Mouse (Mus musculus): ENCODE measurements at regions not wholly inside any gene's neighbourhood (a gene's known extent, or its start where the extent isn't known, plus 50 kb on each side); places are given as distances from the start of the nearest gene placed in this dataset.

- TF ChIP-seq CTCF (conservative IDR thresholded peaks at IDR 0.05; ENCODE audit: insufficient read depth, insufficient read length, low read depth, low read length) (no peak), POLR2A (IDR thresholded peaks at IDR 0.05; ENCODE audit: low read depth, low read length) (no peak)
- Histone ChIP-seq H3K4me1 (ENCODE audit: control insufficient read depth, insufficient read depth, low read length) (no peaks in the 10 kb centered on the region), H3K27ac (ENCODE audit: insufficient read depth, low read depth, low read length) (no peak overlapping the region), H3K27me3 (replicated peaks; ENCODE audit: control insufficient read depth, insufficient read depth, low read length) (no peaks in the 10 kb centered on the region), H3K36me3 (ENCODE audit: control insufficient read depth, insufficient read depth, low read length) (no peaks in the 10 kb centered on the region), H3K4me3 (ENCODE audit: insufficient read depth, low read depth, low read length) (no peak overlapping the region)
- WGBS, result 80% methylated on average over 3 of the region's 3 CpGs
- no peak for DNase-seq
Measured at GRCm38 (mm10) chr11:44216346-44216745, 183.5 kb upstream of the Il12b start.

GRCm38 (mm10) chr11:44219971-44220370 lies 179.9 kb upstream of the Il12b start:
- Histone ChIP-seq H3K4me1 (ENCODE audit: control insufficient read depth, insufficient read depth, low read length) (no peaks in the 10 kb centered on the region), H3K4me3 (ENCODE audit: insufficient read depth, low read depth, low read length) (no peak overlapping the region), H3K27ac (ENCODE audit: insufficient read depth, low read depth, low read length) (no peak overlapping the region), H3K36me3 (ENCODE audit: control insufficient read depth, insufficient read depth, low read length) (no peaks in the 10 kb centered on the region), H3K27me3 (replicated peaks; ENCODE audit: control insufficient read depth, insufficient read depth, low read length) (no peaks in the 10 kb centered on the region)
- TF ChIP-seq CTCF (conservative IDR thresholded peaks at IDR 0.05; ENCODE audit: insufficient read depth, insufficient read length, low read depth, low read length) (no peak), POLR2A (IDR thresholded peaks at IDR 0.05; ENCODE audit: low read depth, low read length) (no peak)
- DNase-seq, result peak; percentile 19
- 31% methylated on average over 3 of the region's 3 CpGs for WGBS

GRCm38 (mm10) chr11:44229996-44230395 lies 169.9 kb upstream of the Il12b start:
- no peak overlapping the region for H3K4me3 ChIP-seq (ENCODE audit: insufficient read depth, low read depth, low read length)
- H3K4me1 ChIP-seq (ENCODE audit: control insufficient read depth, insufficient read depth, low read length), result no peaks in the 10 kb centered on the region
- TF ChIP-seq CTCF (conservative IDR thresholded peaks at IDR 0.05; ENCODE audit: insufficient read depth, insufficient read length, low read depth, low read length) (no peak), POLR2A (IDR thresholded peaks at IDR 0.05; ENCODE audit: low read depth, low read length) (no peak)
- H3K27me3 ChIP-seq (replicated peaks; ENCODE audit: control insufficient read depth, insufficient read depth, low read length), result no peaks in the 10 kb centered on the region
- 86% methylated on average over 5 of the region's 5 CpGs for WGBS
- H3K27ac ChIP-seq (ENCODE audit: insufficient read depth, low read depth, low read length), result no peak overlapping the region
- H3K36me3 ChIP-seq (ENCODE audit: control insufficient read depth, insufficient read depth, low read length), result no peaks in the 10 kb centered on the region
- DNase-seq, result no peak

- TF ChIP-seq POLR2A (IDR thresholded peaks at IDR 0.05; ENCODE audit: low read depth, low read length) (no peak), CTCF (conservative IDR thresholded peaks at IDR 0.05; ENCODE audit: insufficient read depth, insufficient read length, low read depth, low read length) (no peak)
- Histone ChIP-seq H3K27me3 (replicated peaks; ENCODE audit: control insufficient read depth, insufficient read depth, low read length) (no peaks in the 10 kb centered on the region), H3K36me3 (ENCODE audit: control insufficient read depth, insufficient read depth, low read length) (no peaks in the 10 kb centered on the region), H3K4me1 (ENCODE audit: control insufficient read depth, insufficient read depth, low read length) (no peaks in the 10 kb centered on the region), H3K27ac (ENCODE audit: insufficient read depth, low read depth, low read length) (no peak overlapping the region), H3K4me3 (ENCODE audit: insufficient read depth, low read depth, low read length) (no peak overlapping the region)
- no peak for DNase-seq
Measured at GRCm38 (mm10) chr11:44235456-44235855, 164.4 kb upstream of the Il12b start.

- no peak for DNase-seq
- Histone ChIP-seq H3K27ac (ENCODE audit: insufficient read depth, low read depth, low read length) (no peak overlapping the region), H3K4me1 (ENCODE audit: control insufficient read depth, insufficient read depth, low read length) (no peaks in the 10 kb centered on the region), H3K36me3 (ENCODE audit: control insufficient read depth, insufficient read depth, low read length) (no peaks in the 10 kb centered on the region), H3K27me3 (replicated peaks; ENCODE audit: control insufficient read depth, insufficient read depth, low read length) (no peaks in the 10 kb centered on the region), H3K4me3 (ENCODE audit: insufficient read depth, low read depth, low read length) (no peak overlapping the region)
- 88% methylated on average over 4 of the region's 4 CpGs for WGBS
- TF ChIP-seq CTCF (conservative IDR thresholded peaks at IDR 0.05; ENCODE audit: insufficient read depth, insufficient read length, low read depth, low read length) (no peak), POLR2A (IDR thresholded peaks at IDR 0.05; ENCODE audit: low read depth, low read length) (no peak)
Measured at GRCm38 (mm10) chr11:44238051-44238450, 161.8 kb upstream of the Il12b start.

GRCm38 (mm10) chr11:44238598-44238997 lies 161.3 kb upstream of the Il12b start:
- no peak for DNase-seq
- Histone ChIP-seq H3K27ac (ENCODE audit: insufficient read depth, low read depth, low read length) (no peak overlapping the region), H3K27me3 (replicated peaks; ENCODE audit: control insufficient read depth, insufficient read depth, low read length) (no peaks in the 10 kb centered on the region), H3K4me3 (ENCODE audit: insufficient read depth, low read depth, low read length) (no peak overlapping the region), H3K4me1 (ENCODE audit: control insufficient read depth, insufficient read depth, low read length) (no peaks in the 10 kb centered on the region), H3K36me3 (ENCODE audit: control insufficient read depth, insufficient read depth, low read length) (no peaks in the 10 kb centered on the region)
- 51% methylated on average over 8 of the region's 8 CpGs for WGBS
- no peak for TF ChIP-seq CTCF (conservative IDR thresholded peaks at IDR 0.05; ENCODE audit: insufficient read depth, insufficient read length, low read depth, low read length)
- no peak for TF ChIP-seq POLR2A (IDR thresholded peaks at IDR 0.05; ENCODE audit: low read depth, low read length)

- DNase-seq, result no peak
- TF ChIP-seq CTCF (conservative IDR thresholded peaks at IDR 0.05; ENCODE audit: insufficient read depth, insufficient read length, low read depth, low read length) (no peak), POLR2A (IDR thresholded peaks at IDR 0.05; ENCODE audit: low read depth, low read length) (no peak)
- H3K27me3 ChIP-seq (replicated peaks; ENCODE audit: control insufficient read depth, insufficient read depth, low read length), result no peaks in the 10 kb centered on the region
- no peaks in the 10 kb centered on the region for H3K36me3 ChIP-seq (ENCODE audit: control insufficient read depth, insufficient read depth, low read length)
- no peak overlapping the region for H3K27ac ChIP-seq (ENCODE audit: insufficient read depth, low read depth, low read length)
- WGBS, result 43% methylated on average over 2 of the region's 2 CpGs
- H3K4me1 ChIP-seq (ENCODE audit: control insufficient read depth, insufficient read depth, low read length), result no peaks in the 10 kb centered on the region
- no peak overlapping the region for H3K4me3 ChIP-seq (ENCODE audit: insufficient read depth, low read depth, low read length)
Measured at GRCm38 (mm10) chr11:44243184-44243583, 156.7 kb upstream of the Il12b start.

- 85% methylated on average over 5 of the region's 5 CpGs for WGBS
Measured at GRCm38 (mm10) chr11:44251821-44252220, 148.0 kb upstream of the Il12b start.

More at GRCm38 (mm10) chr11:44251821-44252220, 148.0 kb upstream of the Il12b start:
- no peak overlapping the region for H3K27ac ChIP-seq (ENCODE audit: insufficient read depth, low read depth, low read length)
- no peaks in the 10 kb centered on the region for H3K27me3 ChIP-seq (replicated peaks; ENCODE audit: control insufficient read depth, insufficient read depth, low read length)
- H3K4me1 ChIP-seq (ENCODE audit: control insufficient read depth, insufficient read depth, low read length), result no peaks in the 10 kb centered on the region
- no peak overlapping the region for H3K4me3 ChIP-seq (ENCODE audit: insufficient read depth, low read depth, low read length)
- TF ChIP-seq POLR2A (IDR thresholded peaks at IDR 0.05; ENCODE audit: low read depth, low read length) (no peak), CTCF (conservative IDR thresholded peaks at IDR 0.05; ENCODE audit: insufficient read depth, insufficient read length, low read depth, low read length) (no peak)
- no peak for DNase-seq
- no peaks in the 10 kb centered on the region for H3K36me3 ChIP-seq (ENCODE audit: control insufficient read depth, insufficient read depth, low read length)
